Mouse (Mus musculus) ES-E14 (cell line): ENCODE results near the gene Pole.

Source experiments
- CHD2 ChIP-seq: IDR thresholded peaks from 2 replicates; pipeline ENCODE4 v1.6.1; 2014; ENCODE audit warnings: mild to moderate bottlenecking, low read depth, low read length, inconsistent platforms
- HCFC1 ChIP-seq: IDR thresholded peaks from 2 replicates; pipeline ENCODE4 v1.6.1; 2012; ENCODE audit warnings: low read length, inconsistent platforms, borderline replicate concordance; ENCODE audit not compliant: insufficient read depth
- MAFK ChIP-seq: IDR thresholded peaks from 2 replicates; pipeline ENCODE4 v1.6.1; 2014; ENCODE audit warnings: mild to moderate bottlenecking, low read depth, low read length, inconsistent platforms; ENCODE audit not compliant: insufficient read depth
- ZC3H11A ChIP-seq: IDR thresholded peaks from 2 replicates; pipeline ENCODE4 v1.6.1; 2012; ENCODE audit warnings: low read depth, mild to moderate bottlenecking, inconsistent platforms, low read length, borderline replicate concordance

DNA sequence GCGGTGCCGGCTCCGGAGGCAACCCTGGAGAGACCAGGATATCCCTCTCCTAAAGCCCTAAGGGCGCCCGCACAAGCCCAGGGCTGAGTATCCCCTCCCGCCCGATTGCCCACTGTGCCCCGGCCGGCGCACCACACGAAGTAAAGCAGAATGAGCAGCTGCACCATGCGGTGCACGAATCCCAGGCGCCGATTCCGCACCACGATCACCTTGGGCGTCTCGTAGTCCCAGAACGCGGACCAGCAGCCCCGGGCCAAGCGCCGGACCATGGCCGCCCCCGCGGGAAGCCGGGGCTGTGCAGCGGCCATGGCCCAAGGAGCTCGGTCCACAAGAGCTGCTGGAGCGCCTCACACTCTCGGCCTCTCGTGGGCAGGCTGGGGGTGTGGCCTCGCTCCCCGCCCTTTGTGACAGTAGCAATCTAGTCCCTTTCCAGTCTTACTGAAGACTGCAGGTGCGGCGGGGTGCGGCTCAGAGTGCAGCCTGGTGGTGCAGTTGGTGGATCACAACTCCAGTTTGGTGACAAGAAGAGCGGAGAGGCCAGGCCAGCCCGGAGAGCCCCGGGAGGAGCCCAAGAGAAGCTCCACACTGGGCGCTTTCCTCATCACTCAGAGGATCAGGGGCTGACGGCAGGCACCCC is 56.7 kb downstream of the Pole start, which contains the start of gene P2rx2:
- TF ChIP-seq ZC3H11A (no peak), HCFC1 (no peak), CHD2 (no peak), MAFK (no peak)
